Mouse (Mus musculus) neural tube, embryonic 12.5 days (tissue): ENCODE measurements around the gene Glcci1. TPM values are rescaled to one million over a fixed set of nuclear protein-coding genes. Genes with fewer than 3 reads are reported as not detected.

Experiments
- ATAC-seq: fragments of 200-750 bp; cut with Nextera tagmentation; 2 replicates; pipeline ENCODE4 v1.8.0; 2017; ENCODE audit warnings: low read depth, mild to moderate bottlenecking, moderate TSS enrichment, moderate library complexity; ENCODE audit not compliant: low FRiP score
- H3K27ac ChIP-seq: fragments of 300-500 bp; sonication (generic); 2 replicates; pipeline ENCODE4 v1.5.1; 2016
- H3K27me3 ChIP-seq: fragments of 300-500 bp; sonication (generic); replicated peaks from 2 replicates; pipeline ENCODE4 v1.6.1; 2016; ENCODE audit warnings: mild to moderate bottlenecking
- H3K36me3 ChIP-seq: fragments of 300-500 bp; sonication (generic); 2 replicates; pipeline ENCODE4 v1.6.1; 2016; ENCODE audit warnings: mild to moderate bottlenecking
- H3K4me1 ChIP-seq: fragments of 300-500 bp; sonication (generic); 2 replicates; pipeline ENCODE4 v1.6.1; 2016
- H3K4me2 ChIP-seq: fragments of 300-500 bp; sonication (generic); replicated peaks from 2 replicates; pipeline ENCODE4 v1.6.1; 2016; ENCODE audit warnings: mild to moderate bottlenecking
- H3K4me3 ChIP-seq: fragments of 300-500 bp; sonication (generic); 2 replicates; pipeline ENCODE4 v1.5.1; 2016
- H3K9ac ChIP-seq: fragments of 300-500 bp; sonication (generic); 2 replicates; pipeline ENCODE4 v1.6.1; 2016; ENCODE audit warnings: mild to moderate bottlenecking
- H3K9me3 ChIP-seq: fragments of 300-500 bp; sonication (generic); 2 replicates; pipeline ENCODE4 v1.6.1; 2016; ENCODE audit warnings: mild to moderate bottlenecking
- WGBS: fragments of 180-500 bp; shearing (Covaris S2); methylation state at CpG from one replicate; pipeline ENCODE4 v1.1.7; 2016; 5-methylcytosine and 5-hydroxymethylcytosine counted together
- polyA plus RNA-seq: library from polyadenylated mRNA; unstranded; fragments of >200 nt; fragmentation: Nextera tagmentation; extraction: Ambion mirVana; gene quantifications from 2 replicates; pipeline ENCODE4 v1.2.1, GENCODE M21; 2016

Gene Glcci1
- polyA plus RNA-seq, 1 experiment from 2014 or later: 28.1 TPM

- Histone ChIP-seq H3K36me3 (no peaks in the 10 kb centered on the region), H3K4me2 (no peak overlapping the region), H3K27me3 (no peaks in the 10 kb centered on the region), H3K4me1 (no peaks in the 10 kb centered on the region), H3K9me3 (no peaks in the 10 kb centered on the region), H3K9ac (no peak overlapping the region), H3K27ac (no peak overlapping the region), H3K4me3 (no peak overlapping the region)
- ATAC-seq: no peak
- 90% methylated on average over 5 of the region's 5 CpGs for WGBS
Measured at GRCm38 (mm10) chr6:8640863-8641262, 131.5 kb downstream of the Glcci1 start.

DNA sequence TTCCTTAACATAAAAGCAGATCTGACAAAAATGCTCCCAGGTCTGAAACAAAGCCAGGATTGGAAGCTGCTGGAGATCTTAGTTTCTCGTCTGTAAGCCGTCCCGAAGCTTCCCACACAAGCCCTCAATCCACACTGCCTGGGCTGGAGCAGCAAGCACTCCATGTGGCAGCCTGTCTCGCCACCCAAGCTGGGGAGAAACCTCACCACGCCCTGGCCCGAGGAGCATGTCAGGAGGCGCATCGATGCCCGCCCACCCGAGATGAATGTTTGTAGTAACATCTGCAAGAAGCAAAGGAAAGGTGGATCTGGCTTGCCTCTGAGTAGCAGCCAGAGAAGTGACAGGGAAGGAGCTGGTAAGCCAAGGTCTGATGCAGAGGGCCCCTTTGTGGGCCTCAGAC is 135.3 kb downstream of the Glcci1 start:
- Histone ChIP-seq H3K27ac (no peak overlapping the region), H3K9ac (no peak overlapping the region), H3K9me3 (no peaks in the 10 kb centered on the region), H3K27me3 (no peaks in the 10 kb centered on the region), H3K36me3 (no peaks in the 10 kb centered on the region), H3K4me3 (no peak overlapping the region), H3K4me1 (no peaks in the 10 kb centered on the region), H3K4me2 (no peak overlapping the region)
- no peak for ATAC-seq
- 86% methylated on average over 10 of the region's 10 CpGs for WGBS

DNA sequence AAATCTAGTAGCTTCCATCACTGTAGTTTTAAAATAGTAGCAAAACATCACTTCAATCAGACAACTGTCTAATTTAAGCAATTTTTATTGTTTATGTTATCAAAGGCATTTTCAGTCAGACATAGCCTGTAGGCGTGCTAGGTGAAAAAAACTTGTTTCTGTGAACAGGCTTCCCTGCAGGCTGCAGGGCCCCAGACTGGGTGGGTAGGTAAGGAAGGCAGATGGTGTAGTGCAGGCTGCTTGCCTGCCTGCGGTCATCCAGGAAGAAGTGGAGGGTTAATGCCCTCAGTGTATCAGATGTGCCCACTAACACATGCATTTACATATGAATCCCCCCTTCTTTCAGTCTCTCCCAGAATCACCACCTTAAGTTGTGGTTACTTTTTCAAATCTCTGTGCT is 136.3 kb downstream of the Glcci1 start:
- no peak overlapping the region for H3K9ac ChIP-seq
- no peak overlapping the region for H3K27ac ChIP-seq
- no peaks in the 10 kb centered on the region for H3K36me3 ChIP-seq
- no peak overlapping the region for H3K4me3 ChIP-seq
- H3K9me3 ChIP-seq: no peaks in the 10 kb centered on the region
- whole genome bisulfite sequencing: 48% methylated on average over 2 of the region's 2 CpGs
- no peaks in the 10 kb centered on the region for H3K4me1 ChIP-seq
- ATAC-seq: no peak
- H3K27me3 ChIP-seq: no peaks in the 10 kb centered on the region
- H3K4me2 ChIP-seq: no peak overlapping the region
